Mouse (Mus musculus) hindbrain, embryonic 10.5 days (tissue): ENCODE results near the gene Kcnq2. TPM values are rescaled to one million over a fixed set of nuclear protein-coding genes. Genes with fewer than 3 reads are reported as not detected.

Experiments
- DNase-seq: peaks from one replicate; pipeline ENCODE4 v3.0.0-alpha.2; 2017; ENCODE audit warnings: low spot score
- H3K27ac ChIP-seq: fragments of 300-500 bp; sonication (generic); 2 replicates; pipeline ENCODE4 v1.5.1; 2016; ENCODE audit warnings: mild to moderate bottlenecking, moderate library complexity
- H3K27me3 ChIP-seq: fragments of 300-500 bp; sonication (generic); 2 replicates; pipeline ENCODE4 v1.6.1; 2016; ENCODE audit warnings: mild to moderate bottlenecking; ENCODE audit not compliant: poor library complexity, insufficient read depth, severe bottlenecking
- H3K36me3 ChIP-seq: fragments of 300-500 bp; sonication (generic); 2 replicates; pipeline ENCODE4 v1.6.1; 2016; ENCODE audit warnings: mild to moderate bottlenecking, moderate library complexity
- H3K4me1 ChIP-seq: fragments of 300-500 bp; sonication (generic); replicated peaks from 2 replicates; pipeline ENCODE4 v1.6.1; 2016; ENCODE audit warnings: mild to moderate bottlenecking
- H3K4me3 ChIP-seq: fragments of 300-500 bp; sonication (generic); 2 replicates; pipeline ENCODE4 v1.5.1; 2016; ENCODE audit warnings: mild to moderate bottlenecking, moderate library complexity
- H3K9me3 ChIP-seq: fragments of 300-500 bp; sonication (generic); 2 replicates; pipeline ENCODE4 v1.6.1; 2016; ENCODE audit warnings: mild to moderate bottlenecking, moderate library complexity
- WGBS: fragments of 180-500 bp; shearing (Covaris S2); methylation state at CpG from one replicate; pipeline ENCODE4 v1.1.7; 2016; 5-methylcytosine and 5-hydroxymethylcytosine counted together
- polyA plus RNA-seq: library from polyadenylated mRNA; unstranded; fragments of >200 nt; fragmentation: Nextera tagmentation; extraction: Ambion mirVana; gene quantifications from 2 replicates; pipeline ENCODE4 v1.2.1, GENCODE M21; 2016

Kcnq2 gene
- polyA plus RNA-seq, 1 experiment from 2014 or later, result 15.5 TPM

- peak; percentile 20 for DNase-seq
- Histone ChIP-seq H3K4me1 (peaks cover 34% of the 10 kb centered on the region), H3K9me3 (no peaks in the 10 kb centered on the region), H3K27ac (peak within 1 kb of the TSS; percentile 70), H3K36me3 (no peaks in the 10 kb centered on the region), H3K27me3 (peaks cover 73% of the 10 kb centered on the region), H3K4me3 (peak within 1 kb of the TSS; percentile 54)
- WGBS, result 3% methylated on average over 55 of the region's 55 CpGs
Measured at GRCm38 (mm10) chr2:181156248-181157121, 21.4 kb upstream of the Kcnq2 start, which contains the start of gene Eef1a2. TSS of gene Eef1a2 (minus strand) at chr2:181157014.

- Histone ChIP-seq H3K4me3 (peak overlapping the region; percentile 54), H3K27me3 (peaks cover 80% of the 10 kb centered on the region)
- DNase-seq, result no peak
Measured at GRCm38 (mm10) chr2:181155801-181156200, 20.7 kb upstream of the Kcnq2 start.

GRCm38 (mm10) chr2:181154831-181155415 is 19.8 kb upstream of the Kcnq2 start:
- WGBS, result 89% methylated on average over 8 of the region's 8 CpGs
- H3K36me3 ChIP-seq, result no peaks in the 10 kb centered on the region
- peaks cover 89% of the 10 kb centered on the region for H3K27me3 ChIP-seq

More at GRCm38 (mm10) chr2:181155801-181156200, 20.7 kb upstream of the Kcnq2 start:
- Histone ChIP-seq H3K36me3 (no peaks in the 10 kb centered on the region), H3K4me1 (peaks cover 34% of the 10 kb centered on the region), H3K27ac (no peak overlapping the region), H3K9me3 (no peaks in the 10 kb centered on the region)
- WGBS, result 79% methylated on average over 4 of the region's 4 CpGs

GRCm38 (mm10) chr2:181154361-181154760 is 19.3 kb upstream of the Kcnq2 start:
- no peak overlapping the region for H3K27ac ChIP-seq
- H3K4me3 ChIP-seq, result no peak overlapping the region
- H3K4me1 ChIP-seq, result peaks cover 22% of the 10 kb centered on the region
- no peak for DNase-seq
- WGBS, result 85% methylated on average over 3 of the region's 3 CpGs
- H3K27me3 ChIP-seq, result peaks cover 94% of the 10 kb centered on the region
- H3K9me3 ChIP-seq, result no peaks in the 10 kb centered on the region
- no peaks in the 10 kb centered on the region for H3K36me3 ChIP-seq

More at GRCm38 (mm10) chr2:181154831-181155415, 19.8 kb upstream of the Kcnq2 start:
- no peak overlapping the region for H3K4me3 ChIP-seq
- no peak for DNase-seq
- H3K4me1 ChIP-seq, result peaks cover 28% of the 10 kb centered on the region
- no peaks in the 10 kb centered on the region for H3K9me3 ChIP-seq
- no peak overlapping the region for H3K27ac ChIP-seq

- Histone ChIP-seq H3K27ac (no peak overlapping the region), H3K9me3 (no peaks in the 10 kb centered on the region), H3K4me3 (no peak overlapping the region), H3K27me3 (peaks cover 95% of the 10 kb centered on the region), H3K36me3 (no peaks in the 10 kb centered on the region), H3K4me1 (peaks cover 17% of the 10 kb centered on the region)
- WGBS, result 0% methylated on average over 1 of the region's 1 CpGs
- no peak for DNase-seq
Measured at GRCm38 (mm10) chr2:181153837-181154236, 18.7 kb upstream of the Kcnq2 start.

GRCm38 (mm10) chr2:181153131-181153530 is 18.0 kb upstream of the Kcnq2 start:
- 91% methylated on average over 1 of the region's 1 CpGs for WGBS
- peaks cover 95% of the 10 kb centered on the region for H3K27me3 ChIP-seq
- DNase-seq, result no peak
- no peak overlapping the region for H3K4me3 ChIP-seq
- H3K36me3 ChIP-seq, result no peaks in the 10 kb centered on the region
- no peak overlapping the region for H3K27ac ChIP-seq
- peaks cover 21% of the 10 kb centered on the region for H3K4me1 ChIP-seq
- no peaks in the 10 kb centered on the region for H3K9me3 ChIP-seq

- Histone ChIP-seq H3K4me1 (peaks cover 26% of the 10 kb centered on the region), H3K36me3 (no peaks in the 10 kb centered on the region), H3K27ac (no peak overlapping the region), H3K27me3 (peaks cover 95% of the 10 kb centered on the region), H3K9me3 (no peaks in the 10 kb centered on the region), H3K4me3 (no peak overlapping the region)
- no peak for DNase-seq
- 94% methylated on average over 17 of the region's 17 CpGs for WGBS
Measured at GRCm38 (mm10) chr2:181152701-181153100, 17.6 kb upstream of the Kcnq2 start.

GRCm38 (mm10) chr2:181150281-181150680 is 15.2 kb upstream of the Kcnq2 start:
- Histone ChIP-seq H3K27me3 (peaks cover 94% of the 10 kb centered on the region), H3K27ac (no peak overlapping the region), H3K36me3 (no peaks in the 10 kb centered on the region), H3K4me3 (no peak overlapping the region), H3K9me3 (no peaks in the 10 kb centered on the region), H3K4me1 (peaks cover 15% of the 10 kb centered on the region)
- WGBS, result 76% methylated on average over 6 of the region's 6 CpGs
- DNase-seq, result no peak

- 24% methylated on average over 31 of the region's 31 CpGs for WGBS
- Histone ChIP-seq H3K27me3 (peaks cover 88% of the 10 kb centered on the region), H3K4me3 (peak overlapping the region; percentile 60), H3K36me3 (no peaks in the 10 kb centered on the region), H3K9me3 (no peaks in the 10 kb centered on the region), H3K4me1 (peaks cover 15% of the 10 kb centered on the region), H3K27ac (no peak overlapping the region)
- no peak for DNase-seq
Measured at GRCm38 (mm10) chr2:181148318-181148955, 13.3 kb upstream of the Kcnq2 start.

- H3K4me1 ChIP-seq, result peaks cover 15% of the 10 kb centered on the region
- no peaks in the 10 kb centered on the region for H3K36me3 ChIP-seq
- peaks cover 88% of the 10 kb centered on the region for H3K27me3 ChIP-seq
- peak overlapping the region; percentile 60 for H3K4me3 ChIP-seq
- under 1% methylated on average over 61 of the region's 61 CpGs for whole genome bisulfite sequencing
- peak; percentile 46 for DNase-seq
- no peaks in the 10 kb centered on the region for H3K9me3 ChIP-seq
- H3K27ac ChIP-seq, result peak overlapping the region; percentile 59; the same call in 1 of the 2 replicates
Measured at GRCm38 (mm10) chr2:181147546-181148317, 12.6 kb upstream of the Kcnq2 start.

GRCm38 (mm10) chr2:181146976-181147545 is 12.0 kb upstream of the Kcnq2 start:
- Histone ChIP-seq H3K36me3 (no peaks in the 10 kb centered on the region), H3K9me3 (no peaks in the 10 kb centered on the region), H3K27ac (no peak overlapping the region), H3K4me3 (peak overlapping the region; percentile 60), H3K27me3 (peaks cover 89% of the 10 kb centered on the region), H3K4me1 (peaks cover 15% of the 10 kb centered on the region)
- 52% methylated on average over 4 of the region's 4 CpGs for WGBS
- DNase-seq, result no peak

GRCm38 (mm10) chr2:181144675-181145074 is 9.6 kb upstream of the Kcnq2 start:
- peaks cover 74% of the 10 kb centered on the region for H3K27me3 ChIP-seq
- 81% methylated on average over 2 of the region's 2 CpGs for WGBS

More at GRCm38 (mm10) chr2:181144675-181145074, 9.6 kb upstream of the Kcnq2 start:
- no peak for DNase-seq
- H3K4me3 ChIP-seq, result no peak overlapping the region
- peaks cover 15% of the 10 kb centered on the region for H3K4me1 ChIP-seq
- H3K9me3 ChIP-seq, result no peaks in the 10 kb centered on the region
- H3K36me3 ChIP-seq, result no peaks in the 10 kb centered on the region
- no peak overlapping the region for H3K27ac ChIP-seq
